Mouse (Mus musculus) embryonic facial prominence, embryonic 12.5 days (tissue): ENCODE data around the gene Myt1l. TPM values are rescaled to one million over a fixed set of nuclear protein-coding genes. Genes with fewer than 3 reads are reported as not detected.

Experiments
- ATAC-seq: fragments of 200-750 bp; cut with Nextera tagmentation; 2 replicates; pipeline ENCODE4 v1.8.0; 2017; ENCODE audit not compliant: insufficient number of reproducible peaks, insufficient read depth, low FRiP score, low TSS enrichment
- H3K27ac ChIP-seq: fragments of 300-500 bp; sonication (generic); 2 replicates; pipeline ENCODE4 v1.5.1; 2016; ENCODE audit warnings: mild to moderate bottlenecking
- H3K27me3 ChIP-seq: fragments of 300-500 bp; sonication (generic); 2 replicates; pipeline ENCODE4 v1.6.1; 2016; ENCODE audit warnings: mild to moderate bottlenecking, moderate library complexity
- H3K36me3 ChIP-seq: fragments of 300-500 bp; sonication (generic); 2 replicates; pipeline ENCODE4 v1.6.1; 2016; ENCODE audit warnings: mild to moderate bottlenecking
- H3K4me1 ChIP-seq: fragments of 300-500 bp; sonication (generic); 2 replicates; pipeline ENCODE4 v1.6.1; 2016
- H3K4me2 ChIP-seq: fragments of 300-500 bp; sonication (generic); replicated peaks from 2 replicates; pipeline ENCODE4 v1.6.1; 2016; ENCODE audit warnings: mild to moderate bottlenecking, moderate library complexity
- H3K4me3 ChIP-seq: fragments of 300-500 bp; sonication (generic); 2 replicates; pipeline ENCODE4 v1.5.1; 2016; ENCODE audit warnings: mild to moderate bottlenecking
- H3K9ac ChIP-seq: fragments of 300-500 bp; sonication (generic); 2 replicates; pipeline ENCODE4 v1.6.1; 2016; ENCODE audit warnings: mild to moderate bottlenecking, moderate library complexity
- H3K9me3 ChIP-seq: fragments of 300-500 bp; sonication (generic); 2 replicates; pipeline ENCODE4 v1.6.1; 2016; ENCODE audit warnings: mild to moderate bottlenecking, moderate library complexity
- WGBS: fragments of 180-500 bp; shearing (Covaris S2); methylation state at CpG from one replicate; pipeline ENCODE4 v1.1.7; 2016; 5-methylcytosine and 5-hydroxymethylcytosine counted together
- polyA plus RNA-seq: library from polyadenylated mRNA; unstranded; fragments of >200 nt; fragmentation: Nextera tagmentation; extraction: Ambion mirVana; gene quantifications from 2 replicates; pipeline ENCODE4 v1.2.1, GENCODE M21; 2016

Myt1l gene
- polyA plus RNA-seq, 1 experiment from 2014 or later, result 9.8 TPM

DNA sequence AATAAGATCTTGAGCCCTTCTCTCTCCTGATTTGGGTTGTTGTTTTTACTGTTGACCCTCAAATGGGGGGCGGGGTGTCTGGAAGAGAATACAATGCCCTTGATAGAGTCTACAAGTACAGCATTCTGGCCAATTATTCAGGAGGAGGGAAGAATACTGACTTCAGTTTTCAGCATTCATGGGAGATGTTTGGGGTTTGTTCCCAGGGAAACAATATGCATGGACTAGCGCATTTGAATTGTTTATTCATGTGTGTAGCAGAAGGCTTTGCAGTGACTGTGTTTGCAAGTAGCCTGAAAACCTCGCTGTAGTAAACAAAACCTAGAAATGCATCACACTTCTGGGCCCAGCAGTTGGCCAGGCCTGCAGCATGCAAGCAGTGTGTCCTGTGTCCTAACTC is 426.3 kb downstream of the Myt1l start:
- no peak for ATAC-seq
- H3K4me1 ChIP-seq, result peaks cover 49% of the 10 kb centered on the region
- no peak overlapping the region for H3K9ac ChIP-seq
- no peaks in the 10 kb centered on the region for H3K9me3 ChIP-seq
- H3K27me3 ChIP-seq, result no peaks in the 10 kb centered on the region
- whole genome bisulfite sequencing, result 74% methylated on average over 3 of the region's 3 CpGs
- no peak overlapping the region for H3K4me2 ChIP-seq
- H3K27ac ChIP-seq, result peak overlapping the region; percentile 46
- 0 out of 2 replicates have a peak, but pooled peaks cover 2% of the 10 kb centered on the region for H3K36me3 ChIP-seq
- no peak overlapping the region for H3K4me3 ChIP-seq

DNA sequence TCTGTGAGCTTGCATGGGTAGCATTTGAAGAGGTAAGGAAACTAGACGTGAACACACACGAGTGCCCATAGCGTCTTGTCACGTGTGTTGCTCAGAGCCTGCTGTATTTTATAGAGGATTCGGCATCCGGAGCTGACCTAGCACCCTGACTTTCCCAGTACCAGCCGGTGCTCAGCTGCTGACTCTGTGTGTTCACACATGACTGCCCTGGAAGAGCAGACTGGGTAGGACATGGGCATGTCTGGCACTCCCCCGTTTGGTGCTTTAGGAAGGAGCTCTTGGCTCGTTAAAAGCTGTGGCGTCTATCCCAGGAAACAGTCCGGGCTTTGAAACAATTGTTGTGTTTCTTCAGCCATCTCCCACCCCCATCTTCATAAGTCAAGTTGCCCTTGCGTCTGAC is 428.8 kb downstream of the Myt1l start:
- no peak for ATAC-seq
- 83% methylated on average over 12 of the region's 12 CpGs for WGBS
- Histone ChIP-seq H3K4me3 (no peak overlapping the region), H3K9ac (no peak overlapping the region), H3K36me3 (no peaks in the 10 kb centered on the region), H3K27ac (no peak overlapping the region), H3K27me3 (no peaks in the 10 kb centered on the region), H3K4me1 (peaks cover 38% of the 10 kb centered on the region), H3K9me3 (no peaks in the 10 kb centered on the region), H3K4me2 (no peak overlapping the region)

DNA sequence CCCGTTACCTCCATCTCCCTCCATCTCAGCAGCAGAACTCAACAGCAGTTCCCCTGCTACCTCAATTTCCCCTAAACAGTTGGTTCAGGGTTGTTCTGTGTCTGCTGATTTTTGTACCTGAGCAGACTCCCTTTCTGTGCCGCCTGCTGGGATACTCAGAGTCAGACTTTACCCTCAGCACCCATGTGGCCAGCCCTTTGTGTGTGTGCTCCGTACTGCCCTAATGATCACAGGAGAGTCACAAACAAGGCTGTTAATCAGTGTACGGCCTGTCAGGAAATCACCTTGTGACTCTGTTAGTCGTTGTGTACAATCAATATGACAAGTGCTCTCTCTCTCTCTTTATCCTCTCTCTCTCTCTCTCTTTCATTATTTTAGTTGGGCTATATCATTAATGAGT is 430.5 kb downstream of the Myt1l start:
- 85% methylated on average over 5 of the region's 5 CpGs for WGBS
- no peak overlapping the region for H3K4me2 ChIP-seq
- no peak overlapping the region for H3K9ac ChIP-seq
- no peaks in the 10 kb centered on the region for H3K9me3 ChIP-seq
- peaks cover under 1% of the 10 kb centered on the region; the same call in 1 of the 2 replicates for H3K36me3 ChIP-seq
- H3K4me3 ChIP-seq, result no peak overlapping the region
- H3K27ac ChIP-seq, result no peak overlapping the region
- ATAC-seq, result no peak
- no peaks in the 10 kb centered on the region for H3K27me3 ChIP-seq
- peaks cover 24% of the 10 kb centered on the region for H3K4me1 ChIP-seq

DNA sequence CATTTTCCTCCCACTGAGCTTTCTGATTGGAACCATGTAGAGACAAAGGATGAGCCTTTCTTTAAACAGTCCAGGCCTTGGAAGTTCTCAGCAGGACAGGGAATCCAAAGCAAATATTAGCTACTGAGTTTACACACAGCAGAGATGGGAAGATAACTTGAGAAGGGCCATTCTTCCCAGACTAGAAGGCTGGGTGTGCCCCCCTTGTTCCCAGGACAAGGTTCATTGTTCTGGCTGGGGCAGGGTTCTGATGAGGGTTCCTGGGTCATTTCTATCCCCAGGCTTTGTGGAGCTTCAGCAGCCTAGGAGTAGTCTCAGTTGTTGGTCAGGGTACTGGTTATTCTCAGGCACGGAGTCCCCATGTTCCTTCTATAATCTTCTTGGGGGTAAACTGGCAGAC is 432.9 kb downstream of the Myt1l start:
- no peaks in the 10 kb centered on the region for H3K27me3 ChIP-seq
- H3K9me3 ChIP-seq, result no peaks in the 10 kb centered on the region
- peaks cover 7% of the 10 kb centered on the region; the same call in 1 of the 2 replicates for H3K36me3 ChIP-seq
- no peak overlapping the region for H3K4me3 ChIP-seq
- no peak for ATAC-seq
- no peak overlapping the region for H3K9ac ChIP-seq
- 94% methylated on average over 1 of the region's 1 CpGs for WGBS
- H3K4me2 ChIP-seq, result no peak overlapping the region
- H3K27ac ChIP-seq, result no peak overlapping the region
- peaks cover 22% of the 10 kb centered on the region for H3K4me1 ChIP-seq

DNA sequence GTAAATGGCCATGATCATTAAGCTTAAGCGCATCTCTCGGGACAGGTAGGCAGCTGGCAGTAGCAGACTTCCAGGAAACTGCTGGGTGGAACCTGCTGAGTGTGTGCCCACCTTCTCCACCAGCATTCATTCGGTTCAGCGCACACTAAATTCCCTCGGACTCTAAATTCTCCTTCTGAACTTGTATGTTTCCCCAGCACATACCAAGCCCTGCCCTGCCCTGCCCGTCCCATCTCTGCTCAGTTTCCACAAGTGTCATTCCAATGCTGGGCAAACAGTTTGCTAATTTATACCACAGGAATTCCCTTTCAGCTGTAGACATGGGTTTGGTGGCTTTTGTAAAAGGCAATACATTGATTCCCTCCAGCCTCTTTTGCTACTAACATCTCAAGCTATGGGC is 436.8 kb downstream of the Myt1l start:
- ATAC-seq, result no peak

DNA sequence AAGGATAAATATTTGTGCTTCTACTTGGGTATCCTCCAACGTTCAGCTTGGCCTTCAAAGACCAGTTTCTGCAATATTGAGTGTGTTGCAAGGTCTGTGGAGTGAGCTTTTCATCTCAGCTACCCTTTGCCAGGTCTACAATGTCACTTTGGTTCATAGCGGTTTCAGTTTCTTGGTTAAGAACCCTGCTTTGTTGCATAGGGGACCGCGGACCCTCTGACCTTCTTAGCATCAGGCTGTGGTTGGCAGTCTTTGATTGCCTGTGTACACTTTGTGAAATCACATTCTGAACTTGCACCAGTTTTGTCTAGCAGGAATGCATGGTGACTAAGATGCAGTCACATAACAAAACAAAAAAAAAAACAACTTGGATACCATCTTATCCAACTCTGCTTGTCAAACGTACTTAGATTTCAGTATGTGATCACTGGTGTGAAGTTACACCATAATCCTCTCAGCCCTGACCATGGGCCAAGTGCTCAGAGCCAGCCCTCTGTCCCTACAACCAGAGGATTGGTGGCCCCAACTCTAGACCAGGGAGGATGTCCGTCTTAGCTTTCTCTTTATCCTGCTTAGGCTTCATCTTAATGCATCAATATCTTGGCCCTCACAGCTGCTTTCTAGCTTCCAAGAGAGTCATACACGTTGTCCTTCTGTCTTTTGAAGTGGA is 443.7 kb downstream of the Myt1l start:
- H3K27ac ChIP-seq, result peak overlapping the region; percentile 30; the same call in 1 of the 2 replicates
- peaks cover 7% of the 10 kb centered on the region for H3K36me3 ChIP-seq
- H3K9me3 ChIP-seq, result no peaks in the 10 kb centered on the region
- no peak overlapping the region for H3K9ac ChIP-seq
- H3K4me1 ChIP-seq, result peaks cover 28% of the 10 kb centered on the region; the same call in 1 of the 2 replicates
- H3K27me3 ChIP-seq, result no peaks in the 10 kb centered on the region
- H3K4me2 ChIP-seq, result no peak overlapping the region
- 80% methylated on average over 7 of the region's 7 CpGs for whole genome bisulfite sequencing
- no peak overlapping the region for H3K4me3 ChIP-seq
- ATAC-seq, result no peak

More for the DNA sequence above, 436.8 kb downstream of the Myt1l start:
- no peak overlapping the region for H3K27ac ChIP-seq
- peaks cover 7% of the 10 kb centered on the region; the same call in 1 of the 2 replicates for H3K36me3 ChIP-seq
- no peak overlapping the region for H3K4me3 ChIP-seq
- peaks cover 17% of the 10 kb centered on the region for H3K4me1 ChIP-seq
- WGBS, result 90% methylated on average over 6 of the region's 6 CpGs
- H3K9me3 ChIP-seq, result no peaks in the 10 kb centered on the region
- H3K9ac ChIP-seq, result no peak overlapping the region
- no peaks in the 10 kb centered on the region for H3K27me3 ChIP-seq
- H3K4me2 ChIP-seq, result no peak overlapping the region

DNA sequence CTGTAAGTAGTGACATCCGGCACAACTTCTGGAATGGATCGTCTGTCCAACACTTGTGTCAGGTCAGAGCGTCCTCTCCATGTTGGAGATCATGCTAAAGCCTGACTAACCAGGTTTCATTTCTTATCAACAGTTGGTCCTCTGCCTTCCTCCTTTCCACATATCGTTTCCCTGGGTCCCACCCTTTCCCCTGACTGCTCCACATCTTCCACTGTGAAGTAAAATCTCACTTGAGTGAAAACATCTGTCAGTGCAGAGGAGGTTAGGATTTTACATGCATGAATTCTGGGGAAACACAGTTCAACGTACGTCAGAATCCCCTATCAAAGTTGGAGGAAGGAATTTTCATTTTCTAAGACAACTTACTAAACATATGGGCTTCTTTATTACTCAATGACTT is 444.3 kb downstream of the Myt1l start:
- Histone ChIP-seq H3K4me2 (no peak overlapping the region), H3K9me3 (no peaks in the 10 kb centered on the region), H3K9ac (no peak overlapping the region), H3K27me3 (no peaks in the 10 kb centered on the region), H3K4me3 (no peak overlapping the region), H3K27ac (peak overlapping the region; percentile 30; the same call in 1 of the 2 replicates), H3K36me3 (peaks cover 11% of the 10 kb centered on the region), H3K4me1 (peaks cover 28% of the 10 kb centered on the region; the same call in 1 of the 2 replicates)
- WGBS, result 49% methylated on average over 6 of the region's 6 CpGs
- ATAC-seq, result no peak
